Mouse (Mus musculus): ENCODE measurements around the gene Vmn2r85. TPM values are rescaled to one million over a fixed set of nuclear protein-coding genes. Genes with fewer than 3 reads are reported as not detected.
"Not testable (repeated sequence)": the region's sequence is repeated elsewhere in the genome, so short reads cannot be mapped to it uniquely, and the experiment has no call there.

Vmn2r85 gene
- polyA plus RNA-seq (2016; fragmentation: Nextera tagmentation; extraction: Ambion mirVana) = not detected in 2 replicates

GRCm38 (mm10) chr10:130429603-130430002, at the start of gene Vmn2r85:
TSS of gene Vmn2r85 (minus strand) at chr10:130429703.
- not testable (repeated sequence) for H3K4me1 ChIP-seq; H3K9me3 ChIP-seq; H3K4me3 ChIP-seq; H3K27ac ChIP-seq; H3K36me3 ChIP-seq (replicated peaks); H3K27me3 ChIP-seq (ENCODE audit: poor library complexity, severe bottlenecking); DNase-seq (ENCODE audit: extremely low spot score, low spot score)

- peaks cover 5% of the 10 kb centered on the region for H3K4me1 ChIP-seq
- H3K27ac ChIP-seq = peak overlapping the region; percentile 84
- H3K36me3 ChIP-seq (replicated peaks) = no peaks in the 10 kb centered on the region
- WGBS = 6% methylated on average over 36 of the region's 36 CpGs
- H3K27me3 ChIP-seq (ENCODE audit: poor library complexity, severe bottlenecking) = no peaks in the 10 kb centered on the region
- no peaks in the 10 kb centered on the region for H3K9me3 ChIP-seq
- peak overlapping the region; percentile 56 for H3K4me3 ChIP-seq
- peak; percentile 72 for DNase-seq (ENCODE audit: extremely low spot score, low spot score)
Observed at GRCm38 (mm10) chr10:130470311-130470760, 40.8 kb upstream of the Vmn2r85 start.

GRCm38 (mm10) chr10:130455950-130456349, 26.4 kb upstream of the Vmn2r85 start, which contains the start of gene Vmn2r86:
TSS of gene Vmn2r86 (minus strand) at chr10:130456050.
- H3K27ac ChIP-seq; DNase-seq (ENCODE audit: extremely low spot score, low spot score); H3K4me1 ChIP-seq; H3K36me3 ChIP-seq (replicated peaks); H3K9me3 ChIP-seq; H3K27me3 ChIP-seq (ENCODE audit: poor library complexity, severe bottlenecking); H3K4me3 ChIP-seq: not testable (repeated sequence)
- WGBS = 88% methylated on average over 1 of the region's 1 CpGs

GRCm38 (mm10) chr10:130444776-130445175, 15.3 kb upstream of the Vmn2r85 start:
- no peak for DNase-seq (ENCODE audit: extremely low spot score, low spot score)
- Histone ChIP-seq H3K4me1 (no peaks in the 10 kb centered on the region), H3K4me3 (no peak overlapping the region), H3K27ac (no peak overlapping the region), H3K27me3 (ENCODE audit: poor library complexity, severe bottlenecking) (no peaks in the 10 kb centered on the region), H3K36me3 (replicated peaks) (no peaks in the 10 kb centered on the region), H3K9me3 (no peaks in the 10 kb centered on the region)
- WGBS = 89% methylated on average over 21 of the region's 21 CpGs

GRCm38 (mm10) chr10:130434185-130434898, 4.8 kb upstream of the Vmn2r85 start:
- H3K4me3 ChIP-seq; H3K27ac ChIP-seq; H3K4me1 ChIP-seq; DNase-seq (ENCODE audit: extremely low spot score, low spot score); H3K36me3 ChIP-seq (replicated peaks); H3K9me3 ChIP-seq; H3K27me3 ChIP-seq (ENCODE audit: poor library complexity, severe bottlenecking): not testable (repeated sequence)
- WGBS = 89% methylated on average over 11 of the region's 11 CpGs

GRCm38 (mm10) chr10:130422368-130422767, 7.1 kb downstream of the Vmn2r85 start:
- H3K9me3 ChIP-seq; H3K4me1 ChIP-seq; H3K36me3 ChIP-seq (replicated peaks); H3K27ac ChIP-seq; DNase-seq (ENCODE audit: extremely low spot score, low spot score); H3K4me3 ChIP-seq; H3K27me3 ChIP-seq (ENCODE audit: poor library complexity, severe bottlenecking): not testable (repeated sequence)
- WGBS = 85% methylated on average over 2 of the region's 2 CpGs

- Histone ChIP-seq H3K4me3 (no peak overlapping the region), H3K27me3 (ENCODE audit: poor library complexity, severe bottlenecking) (no peaks in the 10 kb centered on the region), H3K27ac (no peak overlapping the region), H3K4me1 (no peaks in the 10 kb centered on the region), H3K36me3 (replicated peaks) (no peaks in the 10 kb centered on the region), H3K9me3 (no peaks in the 10 kb centered on the region)
- 86% methylated on average over 3 of the region's 3 CpGs for WGBS
- DNase-seq (ENCODE audit: extremely low spot score, low spot score) = no peak
Observed at GRCm38 (mm10) chr10:130420401-130420800, 9.1 kb downstream of the Vmn2r85 start.

GRCm38 (mm10) chr10:130419954-130420353, 9.5 kb downstream of the Vmn2r85 start:
- H3K27ac ChIP-seq; H3K36me3 ChIP-seq (replicated peaks); H3K9me3 ChIP-seq; H3K4me1 ChIP-seq; DNase-seq (ENCODE audit: extremely low spot score, low spot score); H3K4me3 ChIP-seq; H3K27me3 ChIP-seq (ENCODE audit: poor library complexity, severe bottlenecking): not testable (repeated sequence)
- WGBS = 60% methylated on average over 2 of the region's 2 CpGs

GRCm38 (mm10) chr10:130416352-130416751, 13.2 kb downstream of the Vmn2r85 start:
- not testable (repeated sequence) for H3K4me3 ChIP-seq; H3K4me1 ChIP-seq; H3K36me3 ChIP-seq (replicated peaks); H3K27ac ChIP-seq; DNase-seq (ENCODE audit: extremely low spot score, low spot score); H3K9me3 ChIP-seq; H3K27me3 ChIP-seq (ENCODE audit: poor library complexity, severe bottlenecking)

GRCm38 (mm10) chr10:130412167-130412698, 17.3 kb downstream of the Vmn2r85 start:
- 78% methylated on average over 25 of the region's 35 CpGs for WGBS

GRCm38 (mm10) chr10:130394232-130394631, 35.3 kb downstream of the Vmn2r85 start, which contains the start of gene Vmn2r84:
TSS of gene Vmn2r84 (minus strand) at chr10:130394332.
- Histone ChIP-seq H3K36me3 (replicated peaks) (no peaks in the 10 kb centered on the region), H3K9me3 (no peaks in the 10 kb centered on the region), H3K27me3 (ENCODE audit: poor library complexity, severe bottlenecking) (no peaks in the 10 kb centered on the region), H3K27ac (no peak within 1 kb of the TSS), H3K4me3 (no peak within 1 kb of the TSS), H3K4me1 (no peaks in the 10 kb centered on the region)
- no peak for DNase-seq (ENCODE audit: extremely low spot score, low spot score)

More at GRCm38 (mm10) chr10:130412167-130412698, 17.3 kb downstream of the Vmn2r85 start:
- H3K36me3 ChIP-seq (replicated peaks); H3K4me1 ChIP-seq; H3K4me3 ChIP-seq; H3K9me3 ChIP-seq; H3K27me3 ChIP-seq (ENCODE audit: poor library complexity, severe bottlenecking); H3K27ac ChIP-seq; DNase-seq (ENCODE audit: extremely low spot score, low spot score): not testable (repeated sequence)

GRCm38 (mm10) chr10:130375145-130375544, 54.4 kb downstream of the Vmn2r85 start:
- H3K36me3 ChIP-seq (replicated peaks) = no peaks in the 10 kb centered on the region
- DNase-seq (ENCODE audit: extremely low spot score, low spot score) = no peak
- 89% methylated on average over 2 of the region's 2 CpGs for WGBS
- H3K4me1 ChIP-seq = no peaks in the 10 kb centered on the region
- no peak overlapping the region for H3K27ac ChIP-seq
- H3K27me3 ChIP-seq (ENCODE audit: poor library complexity, severe bottlenecking) = no peaks in the 10 kb centered on the region
- no peak overlapping the region for H3K4me3 ChIP-seq
- no peaks in the 10 kb centered on the region for H3K9me3 ChIP-seq

GRCm38 (mm10) chr10:130372491-130373173, 56.9 kb downstream of the Vmn2r85 start:
- Histone ChIP-seq H3K9me3 (no peaks in the 10 kb centered on the region), H3K27me3 (ENCODE audit: poor library complexity, severe bottlenecking) (no peaks in the 10 kb centered on the region), H3K27ac (no peak overlapping the region), H3K36me3 (replicated peaks) (no peaks in the 10 kb centered on the region), H3K4me1 (no peaks in the 10 kb centered on the region), H3K4me3 (no peak overlapping the region)
- no peak for DNase-seq (ENCODE audit: extremely low spot score, low spot score)
- 90% methylated on average over 2 of the region's 2 CpGs for WGBS

Measured in forebrain, embryonic 10.5 days (tissue).